Mouse (Mus musculus): Measurements from ENCODE around the gene Catip. TPM values are rescaled to one million over a fixed set of nuclear protein-coding genes. Genes with fewer than 3 reads are reported as not detected.
"Not testable (repeated sequence)": the region's sequence is repeated elsewhere in the genome, so short reads cannot be mapped to it uniquely, and the experiment has no call there.

Gene Catip
- polyA plus RNA-seq, 1 experiment from 2014 or later: 2.2 TPM

GRCm38 (mm10) chr1:74332930-74333329 lies 29.0 kb upstream of the Catip start:
- CTCF ChIA-PET: interaction anchor here (0.9 to 1.2 kb wide), 2 partner anchors 28 to 128 kb away, joined by 3 read pairs; no protein-coding TSS in a partner anchor
- DNase-seq (ENCODE audit: low read depth, low spot score) (no peak), ATAC-seq (no peak)
- no peaks in the 10 kb centered on the region for H3K27me3 ChIP-seq
- TF ChIP-seq CTCF (IDR thresholded peaks at IDR 0.05): no peak
- POLR2A ChIA-PET: no interaction called here
- in situ Hi-C loops (cut with MboI; ENCODE audit: low pct_unique_long_range_greater_than_20kb): no loop called here

- in situ Hi-C loops (cut with MboI; ENCODE audit: low pct_unique_long_range_greater_than_20kb): no loop called here
- ChIA-PET CTCF (interaction anchor here (0.9 to 1.8 kb wide), 3 partner anchors 11 to 38 kb away, joined by 3 to 6 read pairs (median 3); partner anchors contain the start of gene Catip), POLR2A (interaction anchor here (0.7 kb wide), 1 partner anchor 199 kb away, joined by 3 read pairs; no protein-coding TSS in a partner anchor)
- H3K27me3 ChIP-seq: no peaks in the 10 kb centered on the region
- DNase-seq (ENCODE audit: low read depth, low spot score) (no peak), ATAC-seq (no peak)
- TF ChIP-seq CTCF (IDR thresholded peaks at IDR 0.05): no peak
Measured at GRCm38 (mm10) chr1:74334607-74335006, 27.3 kb upstream of the Catip start.

GRCm38 (mm10) chr1:74335033-74335432 lies 26.9 kb upstream of the Catip start:
- in situ Hi-C loops (cut with MboI; ENCODE audit: low pct_unique_long_range_greater_than_20kb): no loop called here
- DNase-seq (ENCODE audit: low read depth, low spot score) (no peak), ATAC-seq (no peak)
- TF ChIP-seq CTCF (IDR thresholded peaks at IDR 0.05): no peak
- CTCF ChIA-PET: interaction anchor here (0.9 to 1.8 kb wide), 3 partner anchors 10 to 37 kb away, joined by 3 to 6 read pairs (median 3); partner anchors contain the start of gene Catip
- POLR2A ChIA-PET: no interaction called here
- H3K27me3 ChIP-seq: no peaks in the 10 kb centered on the region

GRCm38 (mm10) chr1:74335436-74336170 lies 26.3 kb upstream of the Catip start:
- no peak for TF ChIP-seq CTCF (IDR thresholded peaks at IDR 0.05)
- no peak for ATAC-seq
- POLR2A ChIA-PET: no interaction called here
- in situ Hi-C loops (cut with MboI; ENCODE audit: low pct_unique_long_range_greater_than_20kb): no loop called here
- no peaks in the 10 kb centered on the region for H3K27me3 ChIP-seq
- CTCF ChIA-PET: interaction anchor here (0.9 to 1.8 kb wide), 2 partner anchors 10 to 26 kb away, joined by 3 to 6 read pairs; partner anchors contain the start of gene Catip
- DNase-seq (ENCODE audit: low read depth, low spot score): no peak

- no peak for DNase-seq (ENCODE audit: low read depth, low spot score)
- no peaks in the 10 kb centered on the region for H3K27me3 ChIP-seq
- in situ Hi-C loops (cut with MboI; ENCODE audit: low pct_unique_long_range_greater_than_20kb): no loop called here
- no peak for TF ChIP-seq CTCF (IDR thresholded peaks at IDR 0.05)
- CTCF ChIA-PET: no interaction called here
- POLR2A ChIA-PET: no interaction called here
- no peak for ATAC-seq
Measured at GRCm38 (mm10) chr1:74337241-74337771, 24.6 kb upstream of the Catip start.

- CTCF ChIA-PET: no interaction called here
Measured at GRCm38 (mm10) chr1:74338013-74338412, 23.9 kb upstream of the Catip start.

GRCm38 (mm10) chr1:74338626-74339025 lies 23.3 kb upstream of the Catip start:
- ChIA-PET CTCF (interaction anchor here (0.7 kb wide), 1 partner anchor 23 kb away, joined by 3 read pairs; the partner anchor contains the start of gene Catip), POLR2A (no interaction called here)
- DNase-seq (ENCODE audit: low read depth, low spot score) (no peak), ATAC-seq (no peak)
- TF ChIP-seq CTCF (IDR thresholded peaks at IDR 0.05): no peak
- in situ Hi-C loops (cut with MboI; ENCODE audit: low pct_unique_long_range_greater_than_20kb): no loop called here
- no peaks in the 10 kb centered on the region for H3K27me3 ChIP-seq

More at GRCm38 (mm10) chr1:74338013-74338412, 23.9 kb upstream of the Catip start:
- POLR2A ChIA-PET: no interaction called here
- H3K27me3 ChIP-seq: no peaks in the 10 kb centered on the region
- ATAC-seq (no peak), DNase-seq (ENCODE audit: low read depth, low spot score) (no peak)
- in situ Hi-C loops (cut with MboI; ENCODE audit: low pct_unique_long_range_greater_than_20kb): no loop called here
- TF ChIP-seq CTCF (IDR thresholded peaks at IDR 0.05): no peak

- ATAC-seq: no peak
- POLR2A ChIA-PET: interaction anchor here (0.5 kb wide), 1 partner anchor 31 kb away, joined by 6 read pairs; no protein-coding TSS in a partner anchor
- no peak for TF ChIP-seq CTCF (IDR thresholded peaks at IDR 0.05)
- no peaks in the 10 kb centered on the region for H3K27me3 ChIP-seq
- DNase-seq (ENCODE audit: low read depth, low spot score): no peak
- CTCF ChIA-PET: no interaction called here
- in situ Hi-C loops (cut with MboI; ENCODE audit: low pct_unique_long_range_greater_than_20kb): no loop called here
Measured at GRCm38 (mm10) chr1:74339917-74340316, 22.0 kb upstream of the Catip start.

GRCm38 (mm10) chr1:74340361-74340764 lies 21.5 kb upstream of the Catip start:
- DNase-seq (ENCODE audit: low read depth, low spot score) (no peak), ATAC-seq (no peak)
- ChIA-PET CTCF (no interaction called here), POLR2A (no interaction called here)
- TF ChIP-seq CTCF (IDR thresholded peaks at IDR 0.05): no peak
- in situ Hi-C loops (cut with MboI; ENCODE audit: low pct_unique_long_range_greater_than_20kb): no loop called here
- H3K27me3 ChIP-seq: no peaks in the 10 kb centered on the region

GRCm38 (mm10) chr1:74340992-74341391 lies 20.9 kb upstream of the Catip start:
- DNase-seq (ENCODE audit: low read depth, low spot score); POLR2A ChIA-PET; in situ Hi-C loops (cut with MboI; ENCODE audit: low pct_unique_long_range_greater_than_20kb); H3K27me3 ChIP-seq; ATAC-seq; CTCF ChIA-PET: not testable (repeated sequence)

GRCm38 (mm10) chr1:74341898-74342297 lies 20.0 kb upstream of the Catip start:
- no peak for ATAC-seq
- CTCF ChIA-PET: no interaction called here

More at GRCm38 (mm10) chr1:74341898-74342297, 20.0 kb upstream of the Catip start:
- TF ChIP-seq CTCF (IDR thresholded peaks at IDR 0.05): no peak
- POLR2A ChIA-PET: no interaction called here
- in situ Hi-C loops (cut with MboI; ENCODE audit: low pct_unique_long_range_greater_than_20kb): no loop called here
- H3K27me3 ChIP-seq: no peaks in the 10 kb centered on the region
- no peak for DNase-seq (ENCODE audit: low read depth, low spot score)

Measured in Patski (cell line).